Mouse (Mus musculus): ENCODE measurements around the gene Meis2. TPM values are rescaled to one million over a fixed set of nuclear protein-coding genes. Genes with fewer than 3 reads are reported as not detected.

Gene Meis2
- total and polyA plus RNA-seq, 3 experiments, result 3.1 to 9.8 TPM; not detected in 1

- peak; percentile 81; the same call in 1 of the 2 replicates for TF ChIP-seq CHD1 (IDR thresholded peaks at IDR 0.05; ENCODE audit: low read depth, low read length)
- TF ChIP-seq POLR2AphosphoS2 (IDR thresholded peaks at IDR 0.05; ENCODE audit: low read length), result 0 out of 2 replicates have a peak, but pooled peaks have one; percentile 3
- 0 out of 2 replicates have a peak, but pooled peaks have one; percentile 3 for TF ChIP-seq HCFC1 (IDR thresholded peaks at IDR 0.05; ENCODE audit: low read depth, low read length)
- TF ChIP-seq TBP (IDR thresholded peaks at IDR 0.05; ENCODE audit: low read depth, low read length), result 0 out of 2 replicates have a peak, but pooled peaks have one; percentile 3
- TF ChIP-seq SIN3A (IDR thresholded peaks at IDR 0.05; ENCODE audit: low read length), result peak; percentile 2; the same call in 1 of the 2 replicates
- TF ChIP-seq MAX (IDR thresholded peaks at IDR 0.05; ENCODE audit: low read length), result no peak
- TF ChIP-seq MXI1 (IDR thresholded peaks at IDR 0.05; ENCODE audit: low read depth, low read length), result peak; percentile 10; the same call in 1 of the 2 replicates
- no peak for TF ChIP-seq SMC3 (IDR thresholded peaks at IDR 0.05; ENCODE audit: low read depth, low read length)
- peak; percentile 80 for DNase-seq (ENCODE audit: low read depth, low spot score)
- H3K4me3 ChIP-seq (ENCODE audit: control insufficient read depth in 1 of 2, insufficient read depth in 1 of 2, low read depth in 2 of 2, low read length in 2 of 2), result peak overlapping the region; percentile 70 to 100
- 0 out of 4 replicates have a peak, but pooled peaks cover 0 to 3% of the 10 kb centered on the region in 2 experiments for H3K4me1 ChIP-seq (ENCODE audit: control insufficient read depth in 1 of 2, insufficient read depth in 2 of 2, low read length in 2 of 2)
- no peaks in the 10 kb centered on the region for H3K27me3 ChIP-seq (ENCODE audit: control insufficient read depth in 1 of 2, insufficient read depth in 2 of 2, low read length in 2 of 2)
- no peaks in the 10 kb centered on the region for H3K9me3 ChIP-seq (replicated peaks; ENCODE audit: insufficient read depth, low read length)
- peaks cover 9% of the 10 kb centered on the region for H3K79me2 ChIP-seq (ENCODE audit: control insufficient read depth, insufficient read depth, low read length, poor library complexity)
- no peaks in the 10 kb centered on the region for H3K36me3 ChIP-seq (ENCODE audit: control insufficient read depth in 1 of 2, insufficient read depth in 2 of 2, low read length in 2 of 2)
- H3K9ac ChIP-seq (ENCODE audit: control insufficient read depth, low read depth, low read length, poor library complexity, severe bottlenecking), result peak overlapping the region; percentile 86
- H3K27ac ChIP-seq (ENCODE audit: control insufficient read depth, low read depth, low read length), result peak overlapping the region; percentile 97
These were observed 582 bp downstream of the Meis2 start for GRCm38 (mm10) chr2:116065057-116065456.

- Histone ChIP-seq H3K4me1 (ENCODE audit: control insufficient read depth in 1 of 2, insufficient read depth in 2 of 2, low read length in 2 of 2) (0 out of 4 replicates have a peak, but pooled peaks cover 0 to 3% of the 10 kb centered on the region in 2 experiments), H3K36me3 (ENCODE audit: control insufficient read depth in 1 of 2, insufficient read depth in 2 of 2, low read length in 2 of 2) (no peaks in the 10 kb centered on the region), H3K27ac (ENCODE audit: control insufficient read depth, low read depth, low read length) (peak overlapping the region; percentile 71), H3K79me2 (ENCODE audit: control insufficient read depth, insufficient read depth, low read length, poor library complexity) (peaks cover 9% of the 10 kb centered on the region), H3K9ac (ENCODE audit: control insufficient read depth, low read depth, low read length, poor library complexity, severe bottlenecking) (peak overlapping the region; percentile 86), H3K9me3 (replicated peaks; ENCODE audit: insufficient read depth, low read length) (no peaks in the 10 kb centered on the region), H3K4me3 (ENCODE audit: control insufficient read depth in 1 of 2, insufficient read depth in 1 of 2, low read depth in 2 of 2, low read length in 2 of 2) (peak overlapping the region; percentile 70 to 100), H3K27me3 (ENCODE audit: control insufficient read depth in 1 of 2, insufficient read depth in 2 of 2, low read length in 2 of 2) (no peaks in the 10 kb centered on the region)
- TF ChIP-seq UBTF (IDR thresholded peaks at IDR 0.05; ENCODE audit: borderline replicate concordance, insufficient read depth, low read depth, low read length), result no peak
- TF ChIP-seq MEF2A (IDR thresholded peaks at IDR 0.05; ENCODE audit: extremely low read depth, insufficient replicate concordance, low read depth, low read length, poor library complexity, severe bottlenecking), result no peak
- peak; percentile 57; the same call in 1 of the 2 replicates for TF ChIP-seq TBP (IDR thresholded peaks at IDR 0.05; ENCODE audit: low read depth, low read length)
- peak; percentile 53; the same call in 1 of the 2 replicates for TF ChIP-seq MXI1 (IDR thresholded peaks at IDR 0.05; ENCODE audit: low read depth, low read length)
- TF ChIP-seq POLR2AphosphoS5 (IDR thresholded peaks at IDR 0.05; ENCODE audit: borderline replicate concordance, low read depth, low read length), result no peak
- peak; percentile 36 to 52; a peak in 3 of 4 replicates for TF ChIP-seq POLR2A (IDR thresholded peaks at IDR 0.05; ENCODE audit: control insufficient read depth in 1 of 2, insufficient read depth in 1 of 2, low read depth in 1 of 2, low read length in 2 of 2, poor library complexity in 1 of 2)
- TF ChIP-seq SIN3A (IDR thresholded peaks at IDR 0.05; ENCODE audit: low read length), result peak; percentile 69
- TF ChIP-seq ZKSCAN1 (IDR thresholded peaks at IDR 0.05; ENCODE audit: low read depth, low read length), result no peak
- peak; percentile 85 for DNase-seq (ENCODE audit: low read depth, low spot score)
These were observed 1.1 kb downstream of the Meis2 start for GRCm38 (mm10) chr2:116064521-116064920.

Data from MEL (cell line).